Comparison of ENCODE assay signal across 9 mouse cellular contexts in genomic region chr11:22698057-22698941, GRCm38 (mm10).
DNase-seq lines count a peak whose midpoint lies in the region; ATAC-seq and TF ChIP-seq lines count a peak whose summit lies in the region.
"Had no signal": no experiment of that assay in that cellular context is flagged by ENCODE, and none has a peak within 500 bp of the region (broad histone marks: within the 10 kb centered on the region; RNA-seq: fewer than 3 reads in every experiment).

No protein-coding gene starts in this region.

- no peak overlapping the region for H3K4me3 ChIP-seq in heart, adult 2 months
- no peak overlapping the region for H3K4me3 ChIP-seq in heart, embryonic 11.5 days (ENCODE audit: low read depth, low read length)
- no peak overlapping the region for H3K4me3 ChIP-seq in forebrain, embryonic 14.5 days (ENCODE audit: low read depth, low read length)
- no peak overlapping the region for H3K4me3 ChIP-seq in left cerebral cortex, adult 2 months
- no peak overlapping the region for H3K4me3 ChIP-seq in liver, embryonic 12.5 days
- H3K4me3 ChIP-seq: embryonic facial prominence, embryonic 13.5 days had no signal

- H3K36me3 ChIP-seq in heart, adult 2 months (ENCODE audit: control insufficient read depth, insufficient read depth, low read length), result peaks cover 8% of the 10 kb centered on the region; the same call in 1 of the 2 replicates
- H3K36me3 ChIP-seq in heart, embryonic 11.5 days (ENCODE audit: control insufficient read depth, insufficient read depth, low read length), result no peaks in the 10 kb centered on the region; the same call in 1 of the 2 replicates
- H3K36me3 ChIP-seq in forebrain, embryonic 14.5 days (ENCODE audit: control insufficient read depth, insufficient read depth, low read length), result no peaks in the 10 kb centered on the region
- no peaks in the 10 kb centered on the region for H3K36me3 ChIP-seq in liver, embryonic 12.5 days
- H3K36me3 ChIP-seq: embryonic facial prominence, embryonic 13.5 days had no signal

- TF ChIP-seq POLR2A in heart, adult 2 months (IDR thresholded peaks at IDR 0.05; ENCODE audit: insufficient read depth, low read depth, low read length), result no peak

- no peak overlapping the region for H3K4me2 ChIP-seq in heart, embryonic 11.5 days
- no peak overlapping the region for H3K4me2 ChIP-seq in forebrain, embryonic 14.5 days (ENCODE audit: low read length)
- no peak overlapping the region for H3K4me2 ChIP-seq in liver, embryonic 12.5 days
- H3K4me2 ChIP-seq: embryonic facial prominence, embryonic 13.5 days had no signal

- DNase-seq in heart, adult 2 months, result peak in 1 of 2 experiments; percentile 65
- DNase-seq in forebrain, embryonic 14.5 days (ENCODE audit: low spot score), result peak; percentile 52
- DNase-seq in left cerebral cortex, adult 2 months (ENCODE audit: extremely low spot score in 1 of 2, low spot score in 2 of 2), result no peak
- no peak for DNase-seq in spleen, adult 18-20 months
- no peak for DNase-seq in right cerebral cortex, postnatal 14 days

- H3K27ac ChIP-seq in heart, adult 2 months, result peak overlapping the region; percentile 69
- H3K27ac ChIP-seq in heart, embryonic 11.5 days (ENCODE audit: low read depth, low read length), result no peak overlapping the region
- H3K27ac ChIP-seq in forebrain, embryonic 14.5 days (ENCODE audit: low read depth, low read length), result no peak overlapping the region
- H3K27ac ChIP-seq in left cerebral cortex, adult 2 months, result 0 out of 2 replicates have a peak overlapping the region, but pooled peaks have one; percentile 42
- no peak overlapping the region for H3K27ac ChIP-seq in liver, embryonic 12.5 days
- H3K27ac ChIP-seq: embryonic facial prominence, embryonic 13.5 days had no signal

- TF ChIP-seq CTCF in heart, adult 2 months (IDR thresholded peaks at IDR 0.05), result no peak
- no peak for TF ChIP-seq CTCF in left cerebral cortex, adult 2 months (IDR thresholded peaks at IDR 0.05)

- no peak overlapping the region for H3K9ac ChIP-seq in heart, adult 2 months (ENCODE audit: low read depth, low read length)
- H3K9ac ChIP-seq in heart, embryonic 11.5 days (ENCODE audit: low read depth, low read length), result no peak overlapping the region
- H3K9ac ChIP-seq in forebrain, embryonic 14.5 days (ENCODE audit: low read length), result no peak overlapping the region
- H3K9ac ChIP-seq in liver, embryonic 12.5 days, result no peak overlapping the region
- H3K9ac ChIP-seq: embryonic facial prominence, embryonic 13.5 days had no signal

- no peaks in the 10 kb centered on the region for H3K9me3 ChIP-seq in heart, embryonic 11.5 days (replicated peaks; ENCODE audit: control insufficient read depth, low read length)
- H3K9me3 ChIP-seq in forebrain, embryonic 14.5 days (replicated peaks; ENCODE audit: control insufficient read depth, low read length), result no peaks in the 10 kb centered on the region
- H3K9me3 ChIP-seq in liver, embryonic 12.5 days (replicated peaks), result no peaks in the 10 kb centered on the region
- H3K9me3 ChIP-seq: embryonic facial prominence, embryonic 13.5 days had no signal

- no peak for ATAC-seq in heart, embryonic 11.5 days (replicated peaks; ENCODE audit: insufficient number of reproducible peaks, low FRiP score, low TSS enrichment)
- peak; percentile 97 for ATAC-seq in cerebellum, adult (ENCODE audit: insufficient number of reproducible peaks, low FRiP score, low TSS enrichment)
- ATAC-seq in forebrain, embryonic 14.5 days, result peak; percentile 86
- ATAC-seq in liver, embryonic 12.5 days, result no peak

- intact Hi-C loops in heart, adult 2 months (cut with DNase I), result loop anchor here (5.0 kb wide), 1 partner anchor 164 kb away; the partner anchor contains the start of gene B3gnt2
- intact Hi-C loops in left cerebral cortex, adult 2 months (cut with DNase I), result no loop called here

- 32% methylated on average over 5 of the region's 5 CpGs for WGBS in heart, adult 2 months
- 64% methylated on average over 5 of the region's 5 CpGs for WGBS in heart, embryonic 11.5 days (ENCODE audit: insufficient replicate concordance)
- 37% methylated on average over 5 of the region's 5 CpGs for WGBS in forebrain, embryonic 14.5 days
- 56% methylated on average over 5 of the region's 5 CpGs for WGBS in liver, embryonic 12.5 days (ENCODE audit: insufficient replicate concordance)

- TF ChIP-seq EP300 in heart, adult 2 months (IDR thresholded peaks at IDR 0.05; ENCODE audit: insufficient read depth, low read depth, low read length), result peak; percentile 50; the same call in 1 of the 2 replicates

- H3K4me1 ChIP-seq in heart, adult 2 months (ENCODE audit: control insufficient read depth, insufficient read depth, low read length), result peaks cover 13% of the 10 kb centered on the region
- H3K4me1 ChIP-seq in heart, embryonic 11.5 days (ENCODE audit: control insufficient read depth, insufficient read depth, low read length), result peaks cover 4% of the 10 kb centered on the region; the same call in 1 of the 2 replicates
- H3K4me1 ChIP-seq in forebrain, embryonic 14.5 days (ENCODE audit: control insufficient read depth, insufficient read depth, low read length), result no peaks in the 10 kb centered on the region; the same call in 1 of the 2 replicates
- H3K4me1 ChIP-seq in liver, embryonic 12.5 days, result no peaks in the 10 kb centered on the region

- H3K79me2 ChIP-seq in heart, adult 2 months (replicated peaks; ENCODE audit: control insufficient read depth, insufficient read depth, low read length), result no peaks in the 10 kb centered on the region

- H3K27me3 ChIP-seq in heart, adult 2 months (ENCODE audit: control insufficient read depth, insufficient read depth, low read length), result no peaks in the 10 kb centered on the region
- H3K27me3 ChIP-seq in heart, embryonic 11.5 days (ENCODE audit: control insufficient read depth, insufficient read depth, low read length), result no peaks in the 10 kb centered on the region
- H3K27me3 ChIP-seq in forebrain, embryonic 14.5 days (replicated peaks; ENCODE audit: control insufficient read depth, insufficient read depth, low read length), result no peaks in the 10 kb centered on the region
- H3K27me3 ChIP-seq in liver, embryonic 12.5 days (replicated peaks), result no peaks in the 10 kb centered on the region
- H3K27me3 ChIP-seq: embryonic facial prominence, embryonic 13.5 days had no signal

Comparison
In these comparisons a context has a peak if more than half of its experiments do, and no peak if none do; other contexts are left out.
1. H3K27ac ChIP-seq: peak in heart, adult 2 months (single experiment) and left cerebral cortex, adult 2 months (single experiment); none in heart, embryonic 11.5 days (single experiment), forebrain, embryonic 14.5 days (single experiment) and liver, embryonic 12.5 days (single experiment).
2. ATAC-seq: peak in cerebellum, adult (single experiment) and forebrain, embryonic 14.5 days (single experiment); none in heart, embryonic 11.5 days (single experiment) and liver, embryonic 12.5 days (single experiment).